Mouse (Mus musculus) myocyte (in vitro differentiated cells): ENCODE data around the gene Fam241b. TPM values are rescaled to one million over a fixed set of nuclear protein-coding genes. Genes with fewer than 3 reads are reported as not detected.

Source experiments
- H3K27me3 ChIP-seq: one replicate; pipeline ENCODE4 v1.6.1; 2011; ENCODE audit not compliant: control insufficient read depth, insufficient read depth, insufficient read length
- H3K36me3 ChIP-seq: one replicate; pipeline ENCODE4 v1.6.1; 2011; ENCODE audit not compliant: control insufficient read depth, insufficient read depth
- H3K4me2 ChIP-seq: one replicate; pipeline ENCODE4 v1.6.1; 2011; ENCODE audit warnings: low read depth, control low read depth
- H3K4me3 ChIP-seq: one replicate; pipeline ENCODE4 v1.5.1; 2011; ENCODE audit warnings: mild to moderate bottlenecking, control low read depth, moderate library complexity
- H3K79me2 ChIP-seq: one replicate; pipeline ENCODE4 v1.6.1; 2011; ENCODE audit not compliant: control insufficient read depth, insufficient read depth
- H3ac ChIP-seq: one replicate; pipeline ENCODE4 v1.6.1; 2011; ENCODE audit not compliant: control insufficient read depth, insufficient read length
- CEBPB ChIP-seq: IDR thresholded peaks from 2 replicates; pipeline ENCODE4 v1.6.1; 2011; ENCODE audit warnings: mild to moderate bottlenecking, moderate library complexity; ENCODE audit not compliant: poor library complexity, insufficient read depth, severe bottlenecking
- E2F4 ChIP-seq: IDR thresholded peaks from one replicate; pipeline ENCODE4 v1.6.1; 2011; ENCODE audit warnings: mild to moderate bottlenecking, control low read depth, moderate library complexity; ENCODE audit not compliant: insufficient read depth
- MAX ChIP-seq: IDR thresholded peaks from one replicate; pipeline ENCODE4 v1.6.1; 2011; ENCODE audit warnings: low read depth, mild to moderate bottlenecking, control low read depth
- MYOD1 ChIP-seq, 3 experiments: IDR thresholded peaks; one replicate each; pipeline ENCODE4 v1.6.1; 2011; ENCODE audit warnings: control low read depth in 2 of 3, low read depth in 2 of 3, mild to moderate bottlenecking in 2 of 3, moderate library complexity in 1 of 3; ENCODE audit not compliant: insufficient read length in 2 of 3, control insufficient read depth in 1 of 3
- MYOG ChIP-seq, 3 experiments: IDR thresholded peaks; one replicate each; pipeline ENCODE4 v1.6.1; 2011; ENCODE audit warnings: control low read depth in 2 of 3, low read depth in 2 of 3, mild to moderate bottlenecking in 2 of 3; ENCODE audit not compliant: insufficient read length in 2 of 3, control insufficient read depth in 1 of 3, insufficient read depth in 1 of 3
- POLR2A ChIP-seq: IDR thresholded peaks from one replicate; pipeline ENCODE4 v1.6.1; 2011; ENCODE audit warnings: low read depth, mild to moderate bottlenecking, control low read depth, moderate library complexity; ENCODE audit not compliant: insufficient read length
- POLR2AphosphoS2 ChIP-seq: IDR thresholded peaks from one replicate; pipeline ENCODE4 v1.6.1; 2011; ENCODE audit warnings: low read depth, control low read depth; ENCODE audit not compliant: insufficient read length
- REST ChIP-seq: IDR thresholded peaks from one replicate; pipeline ENCODE4 v1.6.1; 2011; ENCODE audit warnings: mild to moderate bottlenecking, control low read depth, moderate library complexity; ENCODE audit not compliant: insufficient read depth, insufficient read length
- SRF ChIP-seq: IDR thresholded peaks from one replicate; pipeline ENCODE4 v1.6.1; 2011; ENCODE audit warnings: low read depth; ENCODE audit not compliant: control insufficient read depth, insufficient read length
- TCF12 ChIP-seq: IDR thresholded peaks from one replicate; pipeline ENCODE4 v1.6.1; 2011; ENCODE audit warnings: mild to moderate bottlenecking, control low read depth; ENCODE audit not compliant: poor library complexity, insufficient read depth, severe bottlenecking
- TCF3 ChIP-seq: IDR thresholded peaks from one replicate; pipeline ENCODE4 v1.6.1; 2011; ENCODE audit warnings: low read depth, control low read depth; ENCODE audit not compliant: insufficient read length
- USF1 ChIP-seq: IDR thresholded peaks from one replicate; pipeline ENCODE4 v1.6.1; 2011; ENCODE audit warnings: low read depth, mild to moderate bottlenecking, control low read depth, moderate library complexity
- polyA plus RNA-seq: library from polyadenylated mRNA; unstranded; fragments of >200 nt; fragmentation: generic; extraction: Trizol; gene quantifications from one replicate; pipeline ENCODE4 v1.2.1, GENCODE M21; 2012; ENCODE audit warnings: missing spikeins

Fam241b gene
- polyA plus RNA-seq, 1 experiment = 3.3 TPM

DNA sequence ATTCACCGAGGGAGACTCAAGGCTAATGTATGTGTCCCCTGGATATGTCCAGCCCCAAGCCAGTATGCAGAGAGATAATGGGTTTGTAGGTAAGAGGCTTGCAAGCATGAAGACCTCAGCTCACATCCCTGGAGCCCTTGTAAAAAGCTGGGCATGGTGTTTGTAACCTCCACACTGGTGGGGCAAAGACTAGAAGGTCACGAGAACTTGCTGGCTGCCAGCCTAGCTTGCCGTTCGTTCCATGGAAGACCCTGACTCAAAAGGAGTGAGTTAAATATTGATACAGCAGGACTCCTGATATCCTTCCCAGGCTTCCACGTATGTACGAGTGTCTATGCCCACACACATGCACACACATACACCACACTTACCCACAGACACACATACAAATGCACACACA is 49.3 kb downstream of the Fam241b start:
- TF ChIP-seq MYOD1 (IDR thresholded peaks at IDR 0.05; ENCODE audit: control insufficient read depth in 1 of 3, insufficient read length in 2 of 3, low read depth in 2 of 3) (no peak), MAX (no peak), TCF12 (no peak), E2F4 (no peak), TCF3 (no peak), REST (no peak), MYOG (IDR thresholded peaks at IDR 0.05; ENCODE audit: control insufficient read depth in 1 of 3, insufficient read depth in 1 of 3, insufficient read length in 2 of 3, low read depth in 2 of 3) (no peak), SRF (no peak), USF1 (no peak), POLR2A (no peak), CEBPB (no peak), POLR2AphosphoS2 (no peak)
- H3K4me3 ChIP-seq = no peak overlapping the region
- peaks cover 22% of the 10 kb centered on the region for H3K27me3 ChIP-seq
- H3K4me2 ChIP-seq = no peak overlapping the region
- H3K79me2 ChIP-seq = no peaks in the 10 kb centered on the region
- no peaks in the 10 kb centered on the region for H3K36me3 ChIP-seq
- no peak overlapping the region for H3ac ChIP-seq

DNA sequence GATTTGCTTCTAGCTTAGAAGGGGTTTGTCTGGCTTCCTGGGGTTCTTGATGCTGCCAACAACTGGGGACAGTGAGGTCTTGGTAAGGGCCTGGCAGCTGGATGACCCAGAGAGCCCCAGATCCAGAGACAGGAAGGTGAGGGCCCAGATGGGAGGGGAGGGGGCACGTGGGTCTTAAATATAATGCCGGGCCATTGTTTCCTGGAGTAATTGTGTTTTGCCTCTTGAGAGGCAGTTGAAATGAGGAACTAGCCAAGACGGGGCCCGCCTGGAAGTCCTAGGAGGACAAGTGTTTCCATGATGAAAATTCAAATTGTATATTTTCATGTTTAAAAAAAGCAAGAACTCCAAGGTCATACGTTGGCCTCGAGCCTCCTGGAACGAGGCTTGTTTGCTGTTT is 49.8 kb downstream of the Fam241b start:
- no peak overlapping the region for H3K4me3 ChIP-seq
- H3K4me2 ChIP-seq = no peak overlapping the region
- H3K36me3 ChIP-seq = no peaks in the 10 kb centered on the region
- H3K79me2 ChIP-seq = no peaks in the 10 kb centered on the region
- no peak overlapping the region for H3ac ChIP-seq
- H3K27me3 ChIP-seq = peaks cover 20% of the 10 kb centered on the region
- TF ChIP-seq MYOG (IDR thresholded peaks at IDR 0.05; ENCODE audit: control insufficient read depth in 1 of 3, insufficient read depth in 1 of 3, insufficient read length in 2 of 3, low read depth in 2 of 3) (no peak), REST (no peak), POLR2AphosphoS2 (no peak), USF1 (no peak)

DNA sequence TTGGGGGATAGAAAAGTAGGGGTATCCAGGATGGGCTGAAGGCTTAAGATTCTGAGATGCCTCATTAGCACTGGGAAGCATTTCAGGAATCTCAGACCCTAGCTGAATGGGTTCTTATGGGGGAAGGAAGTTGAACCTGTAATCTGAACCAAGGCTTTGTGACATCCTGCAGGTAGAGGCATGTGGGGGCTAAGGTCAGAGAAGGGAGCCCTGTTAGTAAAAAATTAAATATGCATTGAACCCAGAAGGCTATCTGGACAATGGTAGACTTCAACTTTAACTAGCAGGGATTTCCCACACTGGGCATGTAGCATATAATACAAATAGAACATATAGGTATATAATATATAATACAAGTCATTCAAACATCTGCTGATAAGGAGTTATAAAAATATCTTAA is 54.2 kb downstream of the Fam241b start:
- Histone ChIP-seq H3K27me3 (peaks cover 5% of the 10 kb centered on the region), H3K4me2 (no peak overlapping the region), H3ac (no peak overlapping the region), H3K36me3 (no peaks in the 10 kb centered on the region), H3K79me2 (no peaks in the 10 kb centered on the region), H3K4me3 (no peak overlapping the region)
- TF ChIP-seq POLR2AphosphoS2 = no peak
- no peak for TF ChIP-seq MYOD1 (IDR thresholded peaks at IDR 0.05; ENCODE audit: control insufficient read depth in 1 of 3, insufficient read length in 2 of 3, low read depth in 2 of 3)
- TF ChIP-seq CEBPB = no peak
- TF ChIP-seq REST = no peak
- no peak for TF ChIP-seq TCF3

DNA sequence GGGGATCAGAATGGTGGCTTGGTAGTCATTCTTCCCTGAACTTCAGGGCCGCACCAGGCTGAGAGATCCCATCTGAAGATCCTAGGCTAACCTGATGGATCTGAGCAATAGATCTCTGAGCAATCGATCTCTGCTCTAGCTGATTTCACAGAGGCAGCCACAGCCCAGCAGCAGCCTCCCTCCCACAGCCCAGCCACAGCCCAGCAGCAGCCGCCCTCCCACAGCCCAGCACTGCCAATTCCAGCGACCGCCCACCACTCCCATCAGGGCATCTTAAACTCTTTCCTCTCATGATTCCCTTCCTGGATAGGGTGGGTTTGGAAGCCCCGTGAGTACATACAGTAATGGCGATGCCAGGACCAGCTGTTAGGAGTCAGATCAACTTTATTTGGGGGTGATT is 54.6 kb downstream of the Fam241b start:
- no peak overlapping the region for H3K4me3 ChIP-seq
- TF ChIP-seq CEBPB (no peak), E2F4 (no peak), MYOG (IDR thresholded peaks at IDR 0.05; ENCODE audit: control insufficient read depth in 1 of 3, insufficient read depth in 1 of 3, insufficient read length in 2 of 3, low read depth in 2 of 3) (no peak), POLR2A (no peak), TCF3 (no peak), TCF12 (no peak), SRF (no peak), MAX (no peak), POLR2AphosphoS2 (no peak), USF1 (no peak), MYOD1 (IDR thresholded peaks at IDR 0.05; ENCODE audit: control insufficient read depth in 1 of 3, insufficient read length in 2 of 3, low read depth in 2 of 3) (no peak), REST (no peak)
- H3ac ChIP-seq = no peak overlapping the region
- no peaks in the 10 kb centered on the region for H3K36me3 ChIP-seq
- H3K4me2 ChIP-seq = no peak overlapping the region
- no peaks in the 10 kb centered on the region for H3K79me2 ChIP-seq
- peaks cover under 1% of the 10 kb centered on the region for H3K27me3 ChIP-seq

DNA sequence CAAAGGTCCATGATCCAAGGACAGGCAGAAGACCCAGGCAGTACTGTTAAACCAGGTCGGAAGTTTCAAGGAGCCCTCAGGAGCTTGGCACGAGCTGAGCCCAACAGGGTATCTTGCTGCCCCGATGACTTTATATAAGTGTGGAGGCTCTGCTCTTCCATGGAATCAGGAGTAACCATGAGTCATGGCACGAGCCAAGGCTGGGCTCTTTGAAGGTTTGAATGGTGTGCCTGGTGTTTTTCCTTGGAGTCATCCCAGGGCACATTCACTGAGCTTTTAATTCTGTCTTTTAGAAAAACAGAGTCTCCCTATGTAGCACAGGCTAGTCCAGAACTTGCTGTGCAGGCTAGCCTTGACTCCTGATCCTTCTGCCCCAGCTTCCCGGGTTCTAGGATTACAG is 55.3 kb downstream of the Fam241b start:
- Histone ChIP-seq H3K36me3 (no peaks in the 10 kb centered on the region), H3K4me3 (no peak overlapping the region), H3K27me3 (no peaks in the 10 kb centered on the region), H3ac (no peak overlapping the region), H3K4me2 (no peak overlapping the region), H3K79me2 (no peaks in the 10 kb centered on the region)
- no peak for TF ChIP-seq REST
- TF ChIP-seq POLR2A = no peak
- TF ChIP-seq POLR2AphosphoS2 = no peak
